ENCODE assay signal across 22 mouse cellular contexts in genomic region chr8:88673859-88674258, GRCm38 (mm10). TPM values are rescaled to one million over a fixed set of nuclear protein-coding genes. Genes with fewer than 3 reads are reported as not detected.
"Had no signal": no experiment of that assay in that cellular context is flagged by ENCODE, and none has a peak within 500 bp of the region (broad histone marks: within the 10 kb centered on the region; RNA-seq: fewer than 3 reads in every experiment).

No protein-coding gene starts in this region.

- H3K9ac ChIP-seq: heart, embryonic 12.5 days; hindbrain, embryonic 12.5 days; hindbrain, embryonic 14.5 days; intestine, embryonic 15.5 days; limb, embryonic 12.5 days; liver, embryonic 12.5 days; liver, embryonic 14.5 days had no signal

- H3K4me1 ChIP-seq: heart, embryonic 10.5 days; heart, embryonic 12.5 days; intestine, embryonic 15.5 days; limb, embryonic 12.5 days; liver, embryonic 12.5 days had no signal

- H3K27me3 ChIP-seq: hindbrain, embryonic 12.5 days; intestine, embryonic 15.5 days; limb, embryonic 12.5 days had no signal

- H3K9me3 ChIP-seq: heart, embryonic 10.5 days; heart, embryonic 12.5 days; hindbrain, embryonic 10.5 days; hindbrain, embryonic 12.5 days; intestine, embryonic 15.5 days; limb, embryonic 10.5 days; limb, embryonic 12.5 days; liver, embryonic 12.5 days had no signal

- H3K27ac ChIP-seq: gastrocnemius, adult 2 months; heart, embryonic 10.5 days; hindbrain, embryonic 10.5 days; hindbrain, embryonic 12.5 days; hindbrain, embryonic 14.5 days; intestine, embryonic 15.5 days; kidney, postnatal 0 days; layer of hippocampus, adult 2 months; limb, embryonic 10.5 days; limb, embryonic 12.5 days; liver, embryonic 12.5 days; liver, embryonic 14.5 days had no signal

- H3K36me3 ChIP-seq: heart, embryonic 10.5 days; heart, embryonic 12.5 days; hindbrain, embryonic 10.5 days; hindbrain, embryonic 12.5 days; intestine, embryonic 15.5 days; limb, embryonic 10.5 days; limb, embryonic 12.5 days; liver, embryonic 12.5 days had no signal

- DNase-seq: gastrocnemius, adult 2 months; gastrocnemius, postnatal 10 days; gastrocnemius, postnatal 25 days; heart, adult 18-20 months; heart, postnatal 10 days; heart, postnatal 4 days; kidney, adult 8-10 months; kidney, postnatal 4 days; liver had no signal

- H3K4me3 ChIP-seq: gastrocnemius, adult 2 months; heart, embryonic 10.5 days; heart, embryonic 12.5 days; hindbrain, embryonic 10.5 days; hindbrain, embryonic 12.5 days; intestine, embryonic 15.5 days; layer of hippocampus, adult 2 months; limb, embryonic 10.5 days; limb, embryonic 12.5 days; liver, embryonic 12.5 days had no signal

RNA-seq across cellular contexts. Expression of gene Nod2, which starts 26.7 kb away (rescaled TPM):
- polyA plus RNA-seq: heart, embryonic 14.5 days had no signal
